Mouse (Mus musculus) kidney, embryonic 15.5 days (tissue): ENCODE measurements around the gene Cdkn3. TPM values are rescaled to one million over a fixed set of nuclear protein-coding genes. Genes with fewer than 3 reads are reported as not detected.

Experiments used
- ATAC-seq: fragments of 200-750 bp; cut with Nextera tagmentation; replicated peaks from 2 replicates; pipeline ENCODE4 v1.8.0; 2017; ENCODE audit warnings: moderate TSS enrichment; ENCODE audit not compliant: low FRiP score
- H3K27ac ChIP-seq: fragments of 300-500 bp; sonication (generic); 2 replicates; pipeline ENCODE4 v1.5.1; 2015; ENCODE audit warnings: mild to moderate bottlenecking, inconsistent platforms
- H3K27me3 ChIP-seq: fragments of 300-500 bp; sonication (generic); 2 replicates; pipeline ENCODE4 v1.6.1; 2015; ENCODE audit warnings: inconsistent platforms
- H3K36me3 ChIP-seq: fragments of 300-500 bp; sonication (generic); 2 replicates; pipeline ENCODE4 v1.6.1; 2015; ENCODE audit warnings: inconsistent platforms
- H3K4me1 ChIP-seq: fragments of 300-500 bp; sonication (generic); 2 replicates; pipeline ENCODE4 v1.6.1; 2015; ENCODE audit warnings: inconsistent platforms
- H3K4me2 ChIP-seq: fragments of 300-500 bp; sonication (generic); 2 replicates; pipeline ENCODE4 v1.6.1; 2015; ENCODE audit warnings: moderate library complexity, mild to moderate bottlenecking, inconsistent platforms
- H3K4me3 ChIP-seq: fragments of 300-500 bp; sonication (generic); replicated peaks from 2 replicates; pipeline ENCODE4 v1.5.1; 2015; ENCODE audit warnings: mild to moderate bottlenecking, inconsistent platforms
- H3K9ac ChIP-seq: fragments of 300-500 bp; sonication (generic); 2 replicates; pipeline ENCODE4 v1.6.1; 2015; ENCODE audit warnings: mild to moderate bottlenecking, inconsistent platforms
- H3K9me3 ChIP-seq: fragments of 300-500 bp; sonication (generic); replicated peaks from 2 replicates; pipeline ENCODE4 v1.6.1; 2016; ENCODE audit warnings: inconsistent platforms
- WGBS: fragments of 180-500 bp; shearing (Covaris S2); methylation state at CpG from one replicate; pipeline ENCODE4 v1.1.7; 2015; ENCODE audit warnings: mixed read lengths; 5-methylcytosine and 5-hydroxymethylcytosine counted together
- polyA plus RNA-seq: library from polyadenylated mRNA; unstranded; fragments of >200 nt; fragmentation: Nextera tagmentation; extraction: Ambion mirVana; gene quantifications from 2 replicates; pipeline ENCODE4 v1.2.1, GENCODE M21; 2015

Gene Cdkn3
- polyA plus RNA-seq, 1 experiment from 2014 or later, result 51.1 TPM

DNA sequence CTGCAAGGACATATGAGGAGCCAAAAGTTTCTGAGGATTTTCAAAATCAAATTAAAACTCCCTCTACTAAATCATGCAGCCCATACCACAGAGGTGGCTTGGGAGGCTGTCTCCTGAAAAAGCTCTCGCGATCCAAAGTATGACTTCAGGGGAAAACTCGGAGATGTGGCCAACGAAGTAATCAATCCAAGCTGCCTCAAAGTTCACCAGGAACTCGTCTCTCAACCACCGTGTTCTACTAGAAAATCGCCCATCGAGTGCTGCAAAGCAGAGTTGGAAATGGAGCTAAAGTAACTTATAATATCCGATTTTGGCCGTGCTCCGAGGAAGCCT is 27.1 kb downstream of the Cdkn3 start:
- Histone ChIP-seq H3K4me3 (peak overlapping the region; percentile 96), H3K4me1 (peaks cover 23% of the 10 kb centered on the region), H3K9me3 (no peaks in the 10 kb centered on the region), H3K4me2 (peak overlapping the region; percentile 62), H3K36me3 (peaks cover 25% of the 10 kb centered on the region), H3K27me3 (no peaks in the 10 kb centered on the region), H3K27ac (peak overlapping the region; percentile 98), H3K9ac (peak overlapping the region; percentile 97)
- no peak for ATAC-seq
- 2% methylated on average over 11 of the region's 11 CpGs for WGBS

DNA sequence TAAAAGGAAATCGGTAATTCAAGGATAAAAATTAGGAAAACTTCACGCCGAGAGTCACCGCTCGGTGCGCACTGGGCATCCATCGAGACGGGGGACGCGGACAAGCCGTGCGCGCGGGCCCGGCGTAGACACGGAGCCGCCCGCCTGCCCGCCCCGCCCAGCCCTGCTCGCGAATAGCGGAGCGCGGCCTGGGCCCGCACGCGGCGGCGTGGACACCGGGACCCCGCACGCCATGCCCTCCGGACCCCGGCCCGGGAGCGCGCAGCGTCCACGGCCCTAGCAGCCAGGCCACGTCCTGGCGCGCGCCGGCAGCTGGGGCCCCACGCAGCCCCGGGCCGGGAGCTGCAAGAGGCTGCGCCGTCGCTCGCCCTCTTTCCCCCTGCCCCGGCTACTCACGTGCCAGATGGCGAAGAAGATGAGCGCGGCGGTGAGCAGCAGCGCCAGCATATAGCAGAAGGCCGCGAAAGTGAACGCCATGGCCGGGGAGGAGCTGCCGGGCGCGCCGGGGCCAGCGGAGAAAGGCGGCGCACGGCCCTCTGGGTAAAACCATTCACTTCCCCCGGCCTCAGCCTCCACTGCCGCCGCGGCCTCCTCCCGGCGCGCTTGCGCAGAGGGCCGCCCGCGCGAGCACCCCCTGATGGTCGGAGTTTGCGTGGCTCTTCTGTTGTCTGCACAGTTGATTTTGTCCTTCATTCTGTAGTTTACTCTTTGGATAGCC is 27.6 kb downstream of the Cdkn3 start, which contains the start of gene Cnih1:
Gene Cnih1 (minus strand): TSS at position 625 of the 718 bp plus-strand sequence.
- peak within 1 kb of the TSS; percentile 98 for H3K27ac ChIP-seq
- ATAC-seq, result peak; percentile 96
- H3K9ac ChIP-seq, result peak within 1 kb of the TSS; percentile 97
- peak within 1 kb of the TSS; percentile 62 for H3K4me2 ChIP-seq
- no peaks in the 10 kb centered on the region for H3K9me3 ChIP-seq
- WGBS, result under 1% methylated on average over 75 of the region's 86 CpGs
- H3K4me1 ChIP-seq, result peaks cover 23% of the 10 kb centered on the region
- H3K36me3 ChIP-seq, result peaks cover 20% of the 10 kb centered on the region
- H3K4me3 ChIP-seq, result peak within 1 kb of the TSS; percentile 96
- H3K27me3 ChIP-seq, result no peaks in the 10 kb centered on the region

DNA sequence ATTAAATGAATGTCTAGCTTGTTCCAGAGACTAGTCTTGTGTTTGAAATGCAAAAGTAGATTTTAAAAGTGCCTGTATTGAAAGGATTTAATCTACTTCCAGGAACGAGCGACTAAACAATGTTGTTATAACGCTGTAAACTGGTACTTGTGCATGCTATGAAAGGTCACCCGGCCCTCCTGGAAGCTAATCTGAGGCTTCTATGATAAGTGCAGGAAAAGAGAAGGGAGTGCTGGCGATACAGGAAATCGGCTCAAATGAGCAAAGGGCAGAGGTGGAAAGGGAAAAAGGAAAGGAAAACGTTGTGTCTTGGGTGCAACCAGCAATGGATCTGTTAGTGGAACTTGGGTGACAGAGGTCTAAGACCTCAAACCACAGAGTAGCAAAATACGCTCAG is 28.2 kb downstream of the Cdkn3 start:
- Histone ChIP-seq H3K4me1 (peaks cover 23% of the 10 kb centered on the region), H3K4me3 (peak overlapping the region; percentile 96), H3K4me2 (peak overlapping the region; percentile 62), H3K9me3 (no peaks in the 10 kb centered on the region), H3K27ac (peak overlapping the region; percentile 60), H3K27me3 (no peaks in the 10 kb centered on the region), H3K9ac (peak overlapping the region; percentile 15; the same call in 1 of the 2 replicates), H3K36me3 (peaks cover 18% of the 10 kb centered on the region)
- no peak for ATAC-seq
- WGBS, result 19% methylated on average over 8 of the region's 8 CpGs

GRCm38 (mm10) chr14:46790303-46790702 is 30.0 kb downstream of the Cdkn3 start:
- no peak overlapping the region for H3K9ac ChIP-seq
- no peaks in the 10 kb centered on the region for H3K27me3 ChIP-seq
- H3K4me1 ChIP-seq, result peaks cover 15% of the 10 kb centered on the region
- 76% methylated on average over 4 of the region's 4 CpGs for WGBS
- ATAC-seq, result no peak
- no peak overlapping the region for H3K27ac ChIP-seq
- H3K36me3 ChIP-seq, result 0 out of 2 replicates have a peak, but pooled peaks cover 4% of the 10 kb centered on the region
- no peak overlapping the region for H3K4me2 ChIP-seq
- no peaks in the 10 kb centered on the region for H3K9me3 ChIP-seq
- no peak overlapping the region for H3K4me3 ChIP-seq

GRCm38 (mm10) chr14:46790723-46791122 is 30.4 kb downstream of the Cdkn3 start:
- WGBS, result 90% methylated on average over 6 of the region's 6 CpGs
- Histone ChIP-seq H3K4me3 (no peak overlapping the region), H3K27ac (no peak overlapping the region)

DNA sequence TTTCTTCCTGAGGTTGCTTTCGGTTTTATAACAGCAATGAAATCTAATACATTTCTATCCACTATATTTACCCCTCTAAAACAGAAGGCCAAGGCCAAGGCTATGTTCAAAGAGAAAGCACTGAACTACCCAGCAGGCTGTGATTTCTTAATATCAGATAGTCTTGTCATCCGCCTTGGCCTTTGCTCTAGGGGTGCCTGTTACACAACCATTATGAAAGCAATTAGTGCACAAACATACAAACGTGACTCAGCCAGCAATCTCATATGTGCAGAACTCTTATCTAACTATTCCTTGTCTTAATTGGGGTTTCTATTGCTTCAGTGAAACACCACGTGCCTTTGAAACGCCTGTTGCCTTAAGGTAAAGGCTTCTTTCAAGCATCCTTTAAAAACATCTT is 33.8 kb downstream of the Cdkn3 start:
- Histone ChIP-seq H3K27me3 (no peaks in the 10 kb centered on the region), H3K4me1 (no peaks in the 10 kb centered on the region), H3K27ac (no peak overlapping the region), H3K4me2 (no peak overlapping the region), H3K36me3 (0 out of 2 replicates have a peak, but pooled peaks cover 4% of the 10 kb centered on the region), H3K9me3 (no peaks in the 10 kb centered on the region), H3K4me3 (no peak overlapping the region), H3K9ac (no peak overlapping the region)
- 84% methylated on average over 5 of the region's 5 CpGs for WGBS
- no peak for ATAC-seq

More at GRCm38 (mm10) chr14:46790723-46791122, 30.4 kb downstream of the Cdkn3 start:
- 0 out of 2 replicates have a peak, but pooled peaks cover 4% of the 10 kb centered on the region for H3K36me3 ChIP-seq
- H3K9me3 ChIP-seq, result no peaks in the 10 kb centered on the region
- H3K27me3 ChIP-seq, result no peaks in the 10 kb centered on the region
- peaks cover 14% of the 10 kb centered on the region for H3K4me1 ChIP-seq
- H3K4me2 ChIP-seq, result no peak overlapping the region
- ATAC-seq, result no peak
- H3K9ac ChIP-seq, result no peak overlapping the region

- no peak overlapping the region for H3K9ac ChIP-seq
- H3K4me1 ChIP-seq, result no peaks in the 10 kb centered on the region
- no peaks in the 10 kb centered on the region for H3K27me3 ChIP-seq
- no peak overlapping the region for H3K4me2 ChIP-seq
- 68% methylated on average over 3 of the region's 3 CpGs for WGBS
- no peak overlapping the region for H3K4me3 ChIP-seq
- no peak for ATAC-seq
- no peak overlapping the region for H3K27ac ChIP-seq
- no peaks in the 10 kb centered on the region for H3K9me3 ChIP-seq
- peaks cover 9% of the 10 kb centered on the region for H3K36me3 ChIP-seq
Observed at GRCm38 (mm10) chr14:46800684-46801345, 40.5 kb downstream of the Cdkn3 start.

DNA sequence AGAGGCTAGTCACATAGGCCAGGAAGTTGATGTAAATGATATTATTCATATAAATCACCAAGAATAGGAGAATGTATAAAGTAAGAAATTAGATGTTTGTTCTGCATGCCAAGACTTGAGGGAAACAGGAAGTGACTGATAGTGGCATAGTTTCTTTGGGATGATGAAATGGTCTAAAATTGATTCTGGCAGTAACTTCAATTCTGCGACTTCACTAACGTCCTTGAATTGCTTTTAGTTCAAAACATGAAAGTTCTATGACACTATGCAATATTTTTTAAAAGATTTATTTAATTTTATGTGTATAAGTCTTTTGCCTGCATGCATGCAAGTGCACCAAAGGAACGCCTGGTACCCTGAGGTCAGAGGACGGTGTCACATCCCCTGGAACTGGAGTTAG is 42.9 kb downstream of the Cdkn3 start:
- WGBS, result 86% methylated on average over 4 of the region's 4 CpGs
- Histone ChIP-seq H3K4me2 (no peak overlapping the region), H3K9ac (no peak overlapping the region), H3K4me1 (no peaks in the 10 kb centered on the region), H3K9me3 (no peaks in the 10 kb centered on the region), H3K27ac (no peak overlapping the region), H3K4me3 (no peak overlapping the region), H3K36me3 (peaks cover 13% of the 10 kb centered on the region), H3K27me3 (no peaks in the 10 kb centered on the region)
- no peak for ATAC-seq

GRCm38 (mm10) chr14:46803791-46804190 is 43.5 kb downstream of the Cdkn3 start:
- Histone ChIP-seq H3K9ac (no peak overlapping the region), H3K4me2 (no peak overlapping the region), H3K4me1 (no peaks in the 10 kb centered on the region), H3K27me3 (no peaks in the 10 kb centered on the region), H3K27ac (no peak overlapping the region), H3K36me3 (peaks cover 13% of the 10 kb centered on the region), H3K4me3 (no peak overlapping the region), H3K9me3 (no peaks in the 10 kb centered on the region)
- ATAC-seq, result no peak
- 80% methylated on average over 1 of the region's 1 CpGs for WGBS

DNA sequence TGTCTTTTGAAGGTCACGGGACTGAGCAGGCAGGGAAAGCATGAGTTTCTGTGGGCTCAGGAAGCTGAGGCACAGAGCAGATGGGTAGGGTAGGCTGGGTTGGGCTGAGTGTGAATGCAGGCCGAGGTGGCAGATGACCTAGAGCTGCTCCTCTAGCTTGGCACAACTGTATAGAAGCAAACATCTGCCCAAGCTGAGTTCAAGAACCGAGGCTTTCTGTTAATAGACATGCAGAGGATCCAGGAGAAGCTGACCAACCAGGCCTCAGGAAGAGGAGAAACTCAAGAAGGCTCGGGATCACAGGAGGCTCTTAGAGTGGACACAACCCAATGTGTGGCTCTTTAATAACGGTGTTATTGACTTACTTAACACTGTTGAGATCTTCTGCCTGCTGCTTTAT is 45.8 kb downstream of the Cdkn3 start:
- Histone ChIP-seq H3K4me1 (no peaks in the 10 kb centered on the region), H3K27me3 (no peaks in the 10 kb centered on the region), H3K4me2 (no peak overlapping the region), H3K36me3 (peaks cover 34% of the 10 kb centered on the region), H3K9me3 (no peaks in the 10 kb centered on the region), H3K9ac (no peak overlapping the region), H3K27ac (no peak overlapping the region), H3K4me3 (no peak overlapping the region)
- 85% methylated on average over 5 of the region's 5 CpGs for WGBS
- ATAC-seq, result no peak

GRCm38 (mm10) chr14:46807927-46808326 is 47.6 kb downstream of the Cdkn3 start:
- Histone ChIP-seq H3K9me3 (no peaks in the 10 kb centered on the region), H3K9ac (no peak overlapping the region), H3K36me3 (peaks cover 49% of the 10 kb centered on the region), H3K27ac (no peak overlapping the region), H3K27me3 (no peaks in the 10 kb centered on the region), H3K4me2 (no peak overlapping the region), H3K4me3 (no peak overlapping the region), H3K4me1 (no peaks in the 10 kb centered on the region)
- WGBS, result 87% methylated on average over 3 of the region's 3 CpGs
- no peak for ATAC-seq

DNA sequence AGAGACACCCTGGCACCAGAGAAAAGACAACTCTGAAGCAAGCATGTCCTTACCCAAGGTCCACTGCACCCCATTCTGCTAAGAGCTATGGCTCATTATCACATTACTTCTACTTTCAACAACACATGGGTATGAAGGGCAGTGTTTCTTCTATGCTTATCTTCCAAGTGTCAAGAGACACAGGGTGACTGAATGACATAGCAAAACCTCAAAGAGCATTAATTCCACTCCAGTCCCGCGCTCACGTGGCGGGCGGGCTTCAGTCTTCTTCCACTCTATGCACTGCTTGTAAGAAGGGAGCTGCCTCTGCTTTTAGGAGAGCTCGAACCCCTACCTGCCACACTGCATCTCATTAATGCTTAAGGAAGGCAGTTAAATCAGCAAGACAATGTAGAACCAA is 55.3 kb downstream of the Cdkn3 start:
- Histone ChIP-seq H3K4me1 (peaks cover 7% of the 10 kb centered on the region), H3K9me3 (no peaks in the 10 kb centered on the region), H3K36me3 (peaks cover 63% of the 10 kb centered on the region), H3K27ac (no peak overlapping the region), H3K4me2 (no peak overlapping the region), H3K4me3 (no peak overlapping the region), H3K9ac (no peak overlapping the region), H3K27me3 (no peaks in the 10 kb centered on the region)
- no peak for ATAC-seq
- 90% methylated on average over 6 of the region's 6 CpGs for WGBS
